Mouse (Mus musculus) midbrain, embryonic 14.5 days (tissue): ENCODE data around the gene Rsph10b. TPM values are rescaled to one million over a fixed set of nuclear protein-coding genes. Genes with fewer than 3 reads are reported as not detected.
A peak's percentile ranks its signal among the peaks of the same experiment; 100 is the strongest.

Source experiments
- ATAC-seq: fragments of 200-750 bp; cut with Nextera tagmentation; 2 replicates; pipeline ENCODE4 v1.8.0; 2017; ENCODE audit warnings: moderate number of reproducible peaks, moderate library complexity; ENCODE audit not compliant: low FRiP score, low TSS enrichment
- DNase-seq: peaks from one replicate; pipeline ENCODE4 v3.0.0-alpha.2; 2015
- H3K27ac ChIP-seq: fragments of 300-500 bp; sonication (generic); replicated peaks from 2 replicates; pipeline ENCODE4 v1.5.1; 2014; ENCODE audit warnings: mild to moderate bottlenecking, low read depth, low read length, moderate library complexity
- H3K27me3 ChIP-seq: fragments of 300-500 bp; sonication (generic); 2 replicates; pipeline ENCODE4 v1.6.1; 2014; ENCODE audit warnings: low read length, control low read depth, mixed read lengths; ENCODE audit not compliant: control insufficient read depth, insufficient read depth
- H3K36me3 ChIP-seq: fragments of 300-500 bp; sonication (generic); 2 replicates; pipeline ENCODE4 v1.6.1; 2014; ENCODE audit warnings: low read length, control low read depth; ENCODE audit not compliant: control insufficient read depth, insufficient read depth
- H3K4me1 ChIP-seq: fragments of 300-500 bp; sonication (generic); 2 replicates; pipeline ENCODE4 v1.6.1; 2014; ENCODE audit warnings: mild to moderate bottlenecking, antibody characterized with exemption, low read length, control low read depth; ENCODE audit not compliant: control insufficient read depth, insufficient read depth
- H3K4me2 ChIP-seq: fragments of 300-500 bp; sonication (generic); 2 replicates; pipeline ENCODE4 v1.6.1; 2014; ENCODE audit warnings: mild to moderate bottlenecking, low read length, moderate library complexity
- H3K4me3 ChIP-seq: fragments of 300-500 bp; sonication (generic); replicated peaks from 2 replicates; pipeline ENCODE4 v1.5.1; 2014; ENCODE audit warnings: low read depth, low read length
- H3K9ac ChIP-seq: fragments of 300-500 bp; sonication (generic); replicated peaks from 2 replicates; pipeline ENCODE4 v1.6.1; 2014; ENCODE audit warnings: mild to moderate bottlenecking, low read length, moderate library complexity
- H3K9me3 ChIP-seq: fragments of 300-500 bp; sonication (generic); 2 replicates; pipeline ENCODE4 v1.6.1; 2016; ENCODE audit warnings: low read length, control low read depth, mixed read lengths; ENCODE audit not compliant: control insufficient read depth
- WGBS: fragments of 180-500 bp; shearing (Covaris S2); extraction: QIAGEN DNeasy Blood & Tissue Kit; methylation state at CpG from one replicate; pipeline ENCODE4 v1.1.7; 2014; 5-methylcytosine and 5-hydroxymethylcytosine counted together
- polyA plus RNA-seq: library from polyadenylated mRNA; unstranded; fragments of >200 nt; fragmentation: Nextera tagmentation; extraction: Ambion mirVana; gene quantifications from 2 replicates; pipeline ENCODE4 v1.2.1, GENCODE M21; 2014

Gene Rsph10b
- polyA plus RNA-seq, 1 experiment from 2014 or later, result 3.9 TPM

- no peak for ATAC-seq
Observed at GRCm38 (mm10) chr5:143976726-143977431, 44.0 kb downstream of the Rsph10b start.

GRCm38 (mm10) chr5:143980858-143981257, 48.0 kb downstream of the Rsph10b start:
- peak; percentile 45 for DNase-seq
- 0 out of 2 replicates have a peak overlapping the region, but pooled peaks have one; percentile 23 for H3K9ac ChIP-seq
- H3K4me2 ChIP-seq, result no peak overlapping the region
- H3K4me1 ChIP-seq, result peaks cover 3% of the 10 kb centered on the region; the same call in 1 of the 2 replicates
- no peaks in the 10 kb centered on the region for H3K9me3 ChIP-seq
- ATAC-seq, result no peak
- no peak overlapping the region for H3K27ac ChIP-seq
- H3K36me3 ChIP-seq, result peaks cover 24% of the 10 kb centered on the region
- no peak overlapping the region for H3K4me3 ChIP-seq
- 30% methylated on average over 9 of the region's 9 CpGs for WGBS
- H3K27me3 ChIP-seq, result no peaks in the 10 kb centered on the region

More at GRCm38 (mm10) chr5:143976726-143977431, 44.0 kb downstream of the Rsph10b start:
- no peak overlapping the region for H3K4me3 ChIP-seq
- peaks cover 3% of the 10 kb centered on the region; the same call in 1 of the 2 replicates for H3K4me1 ChIP-seq
- no peak overlapping the region for H3K9ac ChIP-seq
- no peaks in the 10 kb centered on the region for H3K9me3 ChIP-seq
- DNase-seq, result no peak
- H3K36me3 ChIP-seq, result no peaks in the 10 kb centered on the region
- H3K27me3 ChIP-seq, result no peaks in the 10 kb centered on the region
- 84% methylated on average over 16 of the region's 16 CpGs for WGBS
- no peak overlapping the region for H3K27ac ChIP-seq
- no peak overlapping the region for H3K4me2 ChIP-seq

DNA sequence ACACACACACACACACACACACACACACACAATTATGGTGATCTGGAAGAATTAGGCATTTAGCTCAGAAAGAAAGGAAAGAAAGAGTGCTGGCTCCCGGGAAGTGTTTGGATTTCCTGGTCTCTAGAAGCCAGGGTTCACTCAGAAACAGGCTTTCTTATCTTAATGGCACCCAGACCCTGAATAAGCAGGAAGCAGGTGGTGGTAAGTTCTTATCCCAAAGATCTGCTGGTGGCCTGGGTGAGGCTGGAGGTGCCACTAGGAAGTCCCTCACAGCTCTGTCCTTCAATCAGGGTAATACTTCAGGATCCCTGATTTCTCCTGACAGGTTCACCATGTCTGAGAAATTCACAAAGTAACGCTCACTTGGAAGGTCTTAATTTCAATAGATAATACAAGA, 49.5 kb downstream of the Rsph10b start:
- no peaks in the 10 kb centered on the region for H3K27me3 ChIP-seq
- H3K9me3 ChIP-seq, result no peaks in the 10 kb centered on the region
- H3K4me2 ChIP-seq, result no peak overlapping the region
- WGBS, result 90% methylated on average over 2 of the region's 2 CpGs
- peaks cover 3% of the 10 kb centered on the region; the same call in 1 of the 2 replicates for H3K4me1 ChIP-seq
- no peak for DNase-seq
- no peak overlapping the region for H3K4me3 ChIP-seq
- H3K27ac ChIP-seq, result no peak overlapping the region
- H3K36me3 ChIP-seq, result peaks cover 39% of the 10 kb centered on the region
- H3K9ac ChIP-seq, result no peak overlapping the region
- ATAC-seq, result no peak

DNA sequence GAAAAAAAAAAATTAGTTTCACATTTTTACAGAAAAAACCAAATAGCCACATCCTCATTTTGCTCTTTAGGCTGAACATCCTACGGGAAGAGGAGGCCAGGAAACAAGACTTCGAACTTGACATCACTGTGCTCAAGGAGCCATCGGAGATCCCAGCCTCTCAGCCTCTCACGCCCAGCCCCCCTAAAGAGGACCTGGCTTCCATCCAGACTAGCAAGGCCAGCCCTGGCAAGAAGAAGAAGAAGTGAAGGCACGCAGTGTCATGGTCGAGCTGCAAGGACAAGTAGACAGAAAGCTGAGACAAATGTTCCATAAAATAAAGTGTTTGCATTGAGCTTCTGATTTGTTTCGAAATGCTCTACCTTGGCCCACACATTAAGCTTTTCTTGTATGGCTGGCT, 52.5 kb downstream of the Rsph10b start:
- no peak for ATAC-seq
- H3K27ac ChIP-seq, result no peak overlapping the region
- peaks cover 3% of the 10 kb centered on the region; the same call in 1 of the 2 replicates for H3K4me1 ChIP-seq
- H3K4me2 ChIP-seq, result no peak overlapping the region
- no peaks in the 10 kb centered on the region for H3K27me3 ChIP-seq
- H3K9me3 ChIP-seq, result no peaks in the 10 kb centered on the region
- no peak overlapping the region for H3K9ac ChIP-seq
- WGBS, result 87% methylated on average over 7 of the region's 7 CpGs
- peaks cover 69% of the 10 kb centered on the region for H3K36me3 ChIP-seq
- H3K4me3 ChIP-seq, result no peak overlapping the region
- peak; percentile 1 for DNase-seq

DNA sequence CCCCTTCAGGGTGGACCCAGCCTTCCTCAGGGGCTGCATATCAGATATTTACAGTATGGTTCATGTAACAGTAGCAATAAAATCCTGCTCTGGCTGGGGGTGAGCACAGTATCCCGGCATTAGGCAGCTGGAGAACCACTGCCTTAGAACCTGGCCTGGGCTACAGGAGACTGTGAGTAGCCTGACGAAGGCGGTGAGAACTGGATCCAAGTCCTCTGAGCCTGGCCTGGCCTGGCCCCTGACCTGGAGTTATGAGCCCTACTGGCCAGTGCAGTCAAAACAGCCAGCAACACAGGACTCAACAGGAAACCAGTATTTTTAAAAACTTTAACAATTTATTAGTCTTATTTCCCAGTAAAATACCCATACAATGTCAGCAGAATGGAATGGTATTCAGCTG, 54.8 kb downstream of the Rsph10b start:
- no peaks in the 10 kb centered on the region for H3K27me3 ChIP-seq
- peaks cover 91% of the 10 kb centered on the region for H3K36me3 ChIP-seq
- no peak overlapping the region for H3K4me3 ChIP-seq
- no peak overlapping the region for H3K27ac ChIP-seq
- no peak overlapping the region for H3K4me2 ChIP-seq
- no peak for DNase-seq
- no peak overlapping the region for H3K9ac ChIP-seq
- WGBS, result 93% methylated on average over 3 of the region's 3 CpGs
- no peaks in the 10 kb centered on the region for H3K9me3 ChIP-seq
- ATAC-seq, result no peak
- no peaks in the 10 kb centered on the region for H3K4me1 ChIP-seq

- Histone ChIP-seq H3K9me3 (no peaks in the 10 kb centered on the region), H3K4me2 (no peak overlapping the region), H3K4me1 (no peaks in the 10 kb centered on the region), H3K27me3 (no peaks in the 10 kb centered on the region), H3K36me3 (peaks cover 97% of the 10 kb centered on the region), H3K9ac (no peak overlapping the region), H3K4me3 (no peak overlapping the region), H3K27ac (no peak overlapping the region)
- 84% methylated on average over 4 of the region's 4 CpGs for WGBS
- DNase-seq (no peak), ATAC-seq (no peak)
Observed at GRCm38 (mm10) chr5:143989046-143989445, 56.2 kb downstream of the Rsph10b start.

GRCm38 (mm10) chr5:143990086-143990485, 57.3 kb downstream of the Rsph10b start:
- Histone ChIP-seq H3K4me2 (no peak overlapping the region), H3K9ac (no peak overlapping the region), H3K27ac (no peak overlapping the region), H3K4me1 (no peaks in the 10 kb centered on the region), H3K36me3 (peaks cover 98% of the 10 kb centered on the region), H3K27me3 (no peaks in the 10 kb centered on the region), H3K4me3 (no peak overlapping the region), H3K9me3 (no peaks in the 10 kb centered on the region)
- ATAC-seq (no peak), DNase-seq (no peak)
- WGBS, result 94% methylated on average over 11 of the region's 11 CpGs

DNA sequence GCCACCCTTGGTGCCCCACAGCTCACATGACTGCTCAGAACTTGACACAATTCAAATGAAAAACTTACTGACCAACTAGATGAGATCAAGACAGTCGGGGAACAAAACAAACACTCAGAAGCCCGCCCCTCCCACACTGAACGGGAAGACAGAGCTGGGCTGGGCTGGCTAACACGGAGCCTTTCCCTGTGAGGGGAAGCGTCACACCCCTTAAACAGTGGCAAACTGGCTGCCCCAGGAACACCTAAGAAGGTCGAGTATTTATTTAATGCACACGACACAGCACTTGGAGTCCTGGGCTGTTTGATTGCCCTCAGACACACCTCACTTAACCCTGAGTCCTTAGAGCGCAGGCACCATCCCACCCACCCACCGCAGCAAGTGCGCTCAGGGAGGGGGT, 59.8 kb downstream of the Rsph10b start:
- H3K9me3 ChIP-seq, result no peaks in the 10 kb centered on the region
- ATAC-seq (no peak), DNase-seq (no peak)
- H3K27ac ChIP-seq, result no peak overlapping the region
- H3K4me2 ChIP-seq, result no peak overlapping the region
- H3K9ac ChIP-seq, result no peak overlapping the region
- H3K4me3 ChIP-seq, result no peak overlapping the region
- no peaks in the 10 kb centered on the region for H3K27me3 ChIP-seq
- 90% methylated on average over 10 of the region's 10 CpGs for WGBS
- H3K4me1 ChIP-seq, result no peaks in the 10 kb centered on the region
- peaks cover 98% of the 10 kb centered on the region for H3K36me3 ChIP-seq

GRCm38 (mm10) chr5:143993260-143993659, 60.4 kb downstream of the Rsph10b start:
- H3K36me3 ChIP-seq, result peaks cover 98% of the 10 kb centered on the region
- no peak for ATAC-seq

More at GRCm38 (mm10) chr5:143993260-143993659, 60.4 kb downstream of the Rsph10b start:
- no peak overlapping the region for H3K27ac ChIP-seq
- no peak overlapping the region for H3K4me3 ChIP-seq
- H3K4me1 ChIP-seq, result no peaks in the 10 kb centered on the region
- H3K9ac ChIP-seq, result no peak overlapping the region
- 90% methylated on average over 8 of the region's 8 CpGs for WGBS
- H3K9me3 ChIP-seq, result no peaks in the 10 kb centered on the region
- no peak for DNase-seq
- H3K4me2 ChIP-seq, result no peak overlapping the region
- H3K27me3 ChIP-seq, result no peaks in the 10 kb centered on the region
